Mouse (Mus musculus): ENCODE results near the gene Paxbp1. TPM values are rescaled to one million over a fixed set of nuclear protein-coding genes. Genes with fewer than 3 reads are reported as not detected.

The Paxbp1 gene
- polyA plus RNA-seq, 1 experiment from 2014 or later: 96.2 TPM

GRCm38 (mm10) chr16:91015761-91016160, 28.6 kb downstream of the Paxbp1 start:
- WGBS: 90% methylated on average over 4 of the region's 4 CpGs
- Histone ChIP-seq H3K9me3 (no peaks in the 10 kb centered on the region), H3K27ac (no peak overlapping the region), H3K4me3 (replicated peaks) (no peak overlapping the region), H3K4me1 (replicated peaks) (peaks cover 7% of the 10 kb centered on the region; the same call in 1 of the 2 replicates), H3K4me2 (no peak overlapping the region), H3K9ac (replicated peaks) (no peak overlapping the region), H3K27me3 (no peaks in the 10 kb centered on the region), H3K36me3 (peaks cover 66% of the 10 kb centered on the region)
- ATAC-seq (ENCODE audit: insufficient number of reproducible peaks, insufficient read depth, low FRiP score, low TSS enrichment, low read depth): no peak

DNA sequence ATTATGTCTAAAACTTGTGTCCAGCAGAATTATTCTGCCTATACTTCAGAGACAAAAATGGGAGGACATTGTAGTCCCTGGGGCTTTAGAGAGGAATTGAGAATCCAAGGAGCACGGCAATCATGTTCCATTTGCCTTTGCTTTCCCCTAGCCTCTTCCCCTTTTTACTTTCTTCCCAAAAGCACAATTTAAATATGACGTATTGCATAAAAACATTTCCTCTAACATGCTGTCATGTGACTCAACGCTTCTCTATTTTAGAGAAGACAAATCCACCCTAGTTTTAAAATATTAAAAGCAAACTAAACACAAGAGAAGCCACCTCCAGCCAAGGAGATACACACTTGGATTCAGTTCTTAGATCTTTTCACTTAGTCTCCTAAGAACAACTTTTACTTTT, 32.5 kb downstream of the Paxbp1 start:
- ATAC-seq (ENCODE audit: insufficient number of reproducible peaks, insufficient read depth, low FRiP score, low TSS enrichment, low read depth): no peak
- Histone ChIP-seq H3K4me3 (replicated peaks) (peak overlapping the region; percentile 90), H3K9ac (replicated peaks) (peak overlapping the region; percentile 71; the same call in 1 of the 2 replicates), H3K9me3 (no peaks in the 10 kb centered on the region), H3K4me2 (peak overlapping the region; percentile 91), H3K27me3 (no peaks in the 10 kb centered on the region), H3K4me1 (replicated peaks) (peaks cover 7% of the 10 kb centered on the region), H3K27ac (peak overlapping the region; percentile 82; the same call in 1 of the 2 replicates), H3K36me3 (peaks cover 28% of the 10 kb centered on the region)
- 50% methylated on average over 3 of the region's 3 CpGs for WGBS

- no peaks in the 10 kb centered on the region for H3K9me3 ChIP-seq
- WGBS: under 1% methylated on average over 55 of the region's 66 CpGs
- H3K27ac ChIP-seq: peak within 1 kb of the TSS; percentile 82
- H3K27me3 ChIP-seq: no peaks in the 10 kb centered on the region
- H3K4me1 ChIP-seq (replicated peaks): peaks cover 7% of the 10 kb centered on the region
- ATAC-seq (ENCODE audit: insufficient number of reproducible peaks, insufficient read depth, low FRiP score, low TSS enrichment, low read depth): peak; percentile 91
- peak within 1 kb of the TSS; percentile 71 for H3K9ac ChIP-seq (replicated peaks)
- H3K4me3 ChIP-seq (replicated peaks): peak within 1 kb of the TSS; percentile 90
- peak within 1 kb of the TSS; percentile 91 for H3K4me2 ChIP-seq
- H3K36me3 ChIP-seq: peaks cover 25% of the 10 kb centered on the region
Observed at GRCm38 (mm10) chr16:91011021-91011683, 33.2 kb downstream of the Paxbp1 start, which contains the start of gene Synj1. Gene Synj1 (minus strand): TSS chr16:91011308.

DNA sequence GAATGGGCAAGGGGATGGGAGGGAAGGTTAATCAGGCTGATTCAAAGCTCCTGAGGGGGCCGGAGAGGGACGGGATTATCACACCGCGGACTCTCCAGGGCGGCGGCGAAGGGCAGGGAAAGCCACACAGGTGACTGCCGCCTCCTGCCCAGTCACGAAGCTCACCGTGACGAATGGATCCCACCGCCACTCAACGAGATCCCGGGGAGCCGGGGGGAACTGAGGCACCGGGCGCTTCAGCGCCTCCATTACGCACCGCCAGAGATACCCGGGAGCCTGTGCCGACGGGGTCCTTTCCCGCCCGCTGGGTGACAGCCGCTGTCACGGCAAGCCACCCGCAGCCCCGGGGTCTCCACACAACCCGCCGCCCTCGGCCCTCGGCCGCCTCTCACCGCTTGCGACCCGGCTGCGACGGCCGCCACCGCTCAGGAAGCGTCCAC, 33.7 kb downstream of the Paxbp1 start:
- Histone ChIP-seq H3K27ac (peak overlapping the region; percentile 56), H3K4me3 (replicated peaks) (peak overlapping the region; percentile 90), H3K9me3 (no peaks in the 10 kb centered on the region), H3K27me3 (no peaks in the 10 kb centered on the region), H3K9ac (replicated peaks) (peak overlapping the region; percentile 71), H3K36me3 (peaks cover 19% of the 10 kb centered on the region), H3K4me1 (replicated peaks) (peaks cover 7% of the 10 kb centered on the region), H3K4me2 (peak overlapping the region; percentile 91)
- WGBS: under 1% methylated on average over 41 of the region's 42 CpGs
- peak; percentile 56 for ATAC-seq (ENCODE audit: insufficient number of reproducible peaks, insufficient read depth, low FRiP score, low TSS enrichment, low read depth)

DNA sequence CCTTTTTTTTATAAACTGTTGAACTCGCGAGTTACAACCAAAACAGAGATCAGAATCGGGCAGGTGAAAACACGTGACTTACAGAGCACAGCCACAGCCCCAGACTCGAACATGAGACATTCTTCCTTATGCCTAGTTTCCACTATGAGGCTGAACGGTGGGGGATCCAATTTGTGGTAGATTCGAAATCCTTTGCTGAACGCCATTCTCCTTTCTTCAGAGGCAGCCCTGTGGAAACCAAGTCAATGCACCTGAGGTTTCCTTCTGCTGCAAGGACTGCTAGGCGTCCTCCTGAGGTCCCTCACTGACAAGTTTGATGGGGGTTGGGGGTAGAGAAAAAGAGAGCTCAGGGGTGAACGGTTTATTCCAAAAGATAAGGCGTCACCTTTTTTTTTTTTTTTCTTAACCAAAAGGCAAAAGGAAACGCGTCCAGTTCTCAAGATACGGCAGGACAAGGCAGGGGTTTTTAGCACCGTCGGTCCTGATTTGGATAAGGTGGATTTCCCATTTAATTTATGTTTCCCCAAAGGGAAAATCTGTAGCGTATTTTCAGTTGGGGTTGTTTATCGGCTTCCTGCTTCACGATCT, 34.3 kb downstream of the Paxbp1 start:
- Histone ChIP-seq H3K4me1 (replicated peaks) (peaks cover 7% of the 10 kb centered on the region), H3K4me3 (replicated peaks) (peak overlapping the region; percentile 90), H3K27ac (no peak overlapping the region), H3K4me2 (peak overlapping the region; percentile 91), H3K9ac (replicated peaks) (peak overlapping the region; percentile 71), H3K9me3 (no peaks in the 10 kb centered on the region), H3K36me3 (peaks cover 14% of the 10 kb centered on the region), H3K27me3 (no peaks in the 10 kb centered on the region)
- WGBS: 1% methylated on average over 19 of the region's 19 CpGs
- ATAC-seq (ENCODE audit: insufficient number of reproducible peaks, insufficient read depth, low FRiP score, low TSS enrichment, low read depth): no peak

DNA sequence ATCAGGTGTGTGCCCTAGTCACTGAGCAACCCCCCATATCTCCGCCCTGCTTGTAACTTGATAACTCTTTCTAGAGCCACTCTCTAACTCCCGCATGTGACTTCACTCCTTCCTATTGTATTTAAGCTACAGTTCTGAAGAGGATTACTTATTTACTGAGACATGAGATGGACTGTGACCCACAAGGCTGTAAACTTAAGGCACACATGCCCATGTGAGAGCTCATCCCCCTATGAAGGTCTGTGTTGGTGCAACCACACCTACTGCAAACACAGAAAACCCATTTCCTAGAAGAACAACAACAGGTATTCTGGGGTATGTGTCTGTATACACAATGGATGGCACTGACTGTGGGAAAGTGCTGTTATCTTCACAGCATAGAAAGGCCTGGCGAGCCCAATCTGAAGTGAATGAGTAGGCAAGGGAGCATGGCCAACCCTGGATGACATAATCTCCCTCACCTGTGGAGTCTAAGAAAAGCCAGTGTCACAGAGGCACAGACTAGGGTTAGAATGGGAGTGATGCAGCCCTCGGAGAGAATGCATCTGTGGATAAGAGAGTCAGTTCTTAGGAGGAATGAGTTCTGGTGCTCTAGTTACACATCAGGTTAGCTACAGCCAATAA, 39.3 kb downstream of the Paxbp1 start:
- H3K4me1 ChIP-seq (replicated peaks): no peaks in the 10 kb centered on the region; the same call in 1 of the 2 replicates
- no peaks in the 10 kb centered on the region for H3K27me3 ChIP-seq
- no peak overlapping the region for H3K27ac ChIP-seq
- H3K9me3 ChIP-seq: no peaks in the 10 kb centered on the region
- no peak overlapping the region for H3K4me2 ChIP-seq
- H3K9ac ChIP-seq (replicated peaks): no peak overlapping the region
- no peak overlapping the region for H3K4me3 ChIP-seq (replicated peaks)
- 83% methylated on average over 4 of the region's 4 CpGs for WGBS
- no peak for ATAC-seq (ENCODE audit: insufficient number of reproducible peaks, insufficient read depth, low FRiP score, low TSS enrichment, low read depth)
- H3K36me3 ChIP-seq: no peaks in the 10 kb centered on the region

DNA sequence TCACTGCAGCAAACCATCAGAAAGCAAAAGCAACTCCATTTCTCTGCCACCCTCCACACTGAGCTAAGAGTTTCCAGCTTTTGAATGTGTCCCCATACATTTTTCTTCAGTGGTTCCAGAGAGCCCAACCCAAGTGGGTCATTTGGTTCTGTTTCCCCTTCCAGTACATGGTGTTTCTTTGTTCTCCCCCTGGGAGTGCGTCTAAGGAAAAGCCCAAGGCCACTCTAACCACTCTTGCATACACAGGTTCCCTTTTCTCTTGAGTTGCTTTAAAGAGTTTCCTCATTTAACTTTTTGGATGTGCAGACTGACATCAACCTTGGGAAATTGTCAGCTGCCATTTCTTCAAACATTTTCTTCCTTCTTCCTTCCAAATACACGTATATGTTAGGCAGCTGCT, 43.2 kb downstream of the Paxbp1 start:
- Histone ChIP-seq H3K4me3 (replicated peaks) (no peak overlapping the region), H3K9ac (replicated peaks) (no peak overlapping the region), H3K9me3 (no peaks in the 10 kb centered on the region), H3K27me3 (no peaks in the 10 kb centered on the region), H3K4me1 (replicated peaks) (no peaks in the 10 kb centered on the region), H3K27ac (no peak overlapping the region), H3K36me3 (no peaks in the 10 kb centered on the region), H3K4me2 (no peak overlapping the region)
- WGBS: 86% methylated on average over 2 of the region's 2 CpGs
- ATAC-seq (ENCODE audit: insufficient number of reproducible peaks, insufficient read depth, low FRiP score, low TSS enrichment, low read depth): no peak

GRCm38 (mm10) chr16:90999827-91000226, 44.5 kb downstream of the Paxbp1 start:
- H3K27ac ChIP-seq: no peak overlapping the region
- WGBS: 77% methylated on average over 4 of the region's 4 CpGs

GRCm38 (mm10) chr16:90997822-90998221, 46.5 kb downstream of the Paxbp1 start:
- ATAC-seq (ENCODE audit: insufficient number of reproducible peaks, insufficient read depth, low FRiP score, low TSS enrichment, low read depth): no peak
- H3K4me2 ChIP-seq: no peak overlapping the region
- no peaks in the 10 kb centered on the region for H3K9me3 ChIP-seq
- no peaks in the 10 kb centered on the region for H3K4me1 ChIP-seq (replicated peaks)
- no peak overlapping the region for H3K27ac ChIP-seq
- 92% methylated on average over 3 of the region's 3 CpGs for WGBS
- H3K36me3 ChIP-seq: no peaks in the 10 kb centered on the region
- H3K4me3 ChIP-seq (replicated peaks): no peak overlapping the region
- H3K9ac ChIP-seq (replicated peaks): no peak overlapping the region; the same call in 1 of the 2 replicates
- H3K27me3 ChIP-seq: no peaks in the 10 kb centered on the region

More at GRCm38 (mm10) chr16:90999827-91000226, 44.5 kb downstream of the Paxbp1 start:
- no peaks in the 10 kb centered on the region for H3K4me1 ChIP-seq (replicated peaks)
- no peaks in the 10 kb centered on the region for H3K27me3 ChIP-seq
- H3K4me3 ChIP-seq (replicated peaks): no peak overlapping the region
- ATAC-seq (ENCODE audit: insufficient number of reproducible peaks, insufficient read depth, low FRiP score, low TSS enrichment, low read depth): no peak
- H3K9ac ChIP-seq (replicated peaks): no peak overlapping the region
- H3K36me3 ChIP-seq: no peaks in the 10 kb centered on the region
- no peak overlapping the region for H3K4me2 ChIP-seq
- no peaks in the 10 kb centered on the region for H3K9me3 ChIP-seq

GRCm38 (mm10) chr16:90996327-90997243, 47.8 kb downstream of the Paxbp1 start:
- ATAC-seq (ENCODE audit: insufficient number of reproducible peaks, insufficient read depth, low FRiP score, low TSS enrichment, low read depth): no peak
- Histone ChIP-seq H3K27ac (no peak overlapping the region), H3K27me3 (no peaks in the 10 kb centered on the region), H3K4me3 (replicated peaks) (no peak overlapping the region), H3K9ac (replicated peaks) (no peak overlapping the region), H3K36me3 (no peaks in the 10 kb centered on the region), H3K9me3 (no peaks in the 10 kb centered on the region), H3K4me2 (no peak overlapping the region), H3K4me1 (replicated peaks) (no peaks in the 10 kb centered on the region)
- 70% methylated on average over 7 of the region's 7 CpGs for WGBS

All from limb, embryonic 12.5 days (tissue).